Mouse (Mus musculus): ENCODE data around the gene Pnp. TPM values are rescaled to one million over a fixed set of nuclear protein-coding genes. Genes with fewer than 3 reads are reported as not detected.
A peak's percentile ranks its signal among the peaks of the same experiment; 100 is the strongest.
"Not testable (repeated sequence)": the region's sequence is repeated elsewhere in the genome, so short reads cannot be mapped to it uniquely, and the experiment has no call there.

Gene Pnp
- total and polyA plus RNA-seq, 2 experiments from 2014 or later, result 14.4 to 35.9 TPM

- ATAC-seq (ENCODE audit: low FRiP score) (no peak), DNase-seq (ENCODE audit: low spot score) (peak; percentile 27)
- no peaks in the 10 kb centered on the region for H3K9me3 ChIP-seq (ENCODE audit: low read length)
- no peak overlapping the region for H3K4me3 ChIP-seq (ENCODE audit: low read depth, low read length)
- no peak overlapping the region for H3K4me2 ChIP-seq (ENCODE audit: low read depth, low read length, poor library complexity, severe bottlenecking)
- no peak for TF ChIP-seq CTCF (IDR thresholded peaks at IDR 0.05)
- H3K4me1 ChIP-seq (ENCODE audit: insufficient read depth, low read length), result no peaks in the 10 kb centered on the region
- WGBS, result 13% methylated on average over 1 of the region's 1 CpGs
- H3K27ac ChIP-seq (ENCODE audit: low read depth, low read length), result no peak overlapping the region
- no peaks in the 10 kb centered on the region for H3K36me3 ChIP-seq (ENCODE audit: insufficient read depth, low read length)
- H3K27me3 ChIP-seq (ENCODE audit: insufficient read depth, low read length), result no peaks in the 10 kb centered on the region
- no peak overlapping the region for H3K9ac ChIP-seq (replicated peaks; ENCODE audit: low read length, poor library complexity, severe bottlenecking)
Measured at GRCm38 (mm10) chr14:50969041-50969440, 38.2 kb downstream of the Pnp start.

GRCm38 (mm10) chr14:50969558-50970544 lies 39.0 kb downstream of the Pnp start:
- Histone ChIP-seq H3K4me2 (ENCODE audit: low read depth, low read length, poor library complexity, severe bottlenecking) (peak overlapping the region; percentile 16; the same call in 1 of the 2 replicates), H3K4me3 (ENCODE audit: low read depth, low read length) (no peak overlapping the region)
- 9% methylated on average over 12 of the region's 12 CpGs for WGBS

GRCm38 (mm10) chr14:50970822-50971221 lies 39.9 kb downstream of the Pnp start:
- Histone ChIP-seq H3K36me3 (ENCODE audit: insufficient read depth, low read length) (no peaks in the 10 kb centered on the region), H3K27me3 (ENCODE audit: insufficient read depth, low read length) (no peaks in the 10 kb centered on the region), H3K4me1 (ENCODE audit: insufficient read depth, low read length) (no peaks in the 10 kb centered on the region; the same call in 1 of the 2 replicates), H3K9me3 (ENCODE audit: low read length) (no peaks in the 10 kb centered on the region), H3K4me3 (ENCODE audit: low read depth, low read length) (no peak overlapping the region), H3K27ac (ENCODE audit: low read depth, low read length) (no peak overlapping the region), H3K9ac (replicated peaks; ENCODE audit: low read length, poor library complexity, severe bottlenecking) (no peak overlapping the region), H3K4me2 (ENCODE audit: low read depth, low read length, poor library complexity, severe bottlenecking) (no peak overlapping the region)
- 91% methylated on average over 1 of the region's 1 CpGs for WGBS
- DNase-seq (ENCODE audit: low spot score), result no peak
- no peak for TF ChIP-seq CTCF (IDR thresholded peaks at IDR 0.05)
- ATAC-seq (ENCODE audit: low FRiP score), result no peak

More at GRCm38 (mm10) chr14:50969558-50970544, 39.0 kb downstream of the Pnp start:
- Histone ChIP-seq H3K27me3 (ENCODE audit: insufficient read depth, low read length) (no peaks in the 10 kb centered on the region), H3K9ac (replicated peaks; ENCODE audit: low read length, poor library complexity, severe bottlenecking) (no peak overlapping the region), H3K9me3 (ENCODE audit: low read length) (no peaks in the 10 kb centered on the region), H3K4me1 (ENCODE audit: insufficient read depth, low read length) (no peaks in the 10 kb centered on the region), H3K27ac (ENCODE audit: low read depth, low read length) (peak overlapping the region; percentile 26), H3K36me3 (ENCODE audit: insufficient read depth, low read length) (no peaks in the 10 kb centered on the region)
- peak; percentile 65 for DNase-seq (ENCODE audit: low spot score)
- no peak for TF ChIP-seq CTCF (IDR thresholded peaks at IDR 0.05)
- peak; percentile 35; the same call in 1 of the 2 replicates for ATAC-seq (ENCODE audit: low FRiP score)

GRCm38 (mm10) chr14:50973054-50973453 lies 42.2 kb downstream of the Pnp start:
- not testable (repeated sequence) for DNase-seq (ENCODE audit: low spot score); ATAC-seq (ENCODE audit: low FRiP score); H3K36me3 ChIP-seq (ENCODE audit: insufficient read depth, low read length); H3K27me3 ChIP-seq (ENCODE audit: insufficient read depth, low read length); H3K27ac ChIP-seq (ENCODE audit: low read depth, low read length); H3K4me1 ChIP-seq (ENCODE audit: insufficient read depth, low read length); H3K9me3 ChIP-seq (ENCODE audit: low read length); H3K9ac ChIP-seq (replicated peaks; ENCODE audit: low read length, poor library complexity, severe bottlenecking); H3K4me3 ChIP-seq (ENCODE audit: low read depth, low read length); H3K4me2 ChIP-seq (ENCODE audit: low read depth, low read length, poor library complexity, severe bottlenecking)
- 98% methylated on average over 5 of the region's 5 CpGs for WGBS

- Histone ChIP-seq H3K9ac (replicated peaks; ENCODE audit: low read length, poor library complexity, severe bottlenecking) (no peak overlapping the region), H3K27me3 (ENCODE audit: insufficient read depth, low read length) (no peaks in the 10 kb centered on the region), H3K36me3 (ENCODE audit: insufficient read depth, low read length) (no peaks in the 10 kb centered on the region), H3K9me3 (ENCODE audit: low read length) (no peaks in the 10 kb centered on the region), H3K4me1 (ENCODE audit: insufficient read depth, low read length) (no peaks in the 10 kb centered on the region; the same call in 1 of the 2 replicates), H3K4me3 (ENCODE audit: low read depth, low read length) (no peak overlapping the region), H3K4me2 (ENCODE audit: low read depth, low read length, poor library complexity, severe bottlenecking) (no peak overlapping the region), H3K27ac (ENCODE audit: low read depth, low read length) (no peak overlapping the region)
- WGBS, result 39% methylated on average over 4 of the region's 4 CpGs
- DNase-seq (ENCODE audit: low spot score), result no peak
- TF ChIP-seq CTCF (IDR thresholded peaks at IDR 0.05), result no peak
- no peak for ATAC-seq (ENCODE audit: low FRiP score)
Measured at GRCm38 (mm10) chr14:50973700-50974099, 42.8 kb downstream of the Pnp start.

- H3K4me2 ChIP-seq (ENCODE audit: low read depth, low read length, poor library complexity, severe bottlenecking), result no peak overlapping the region
- no peaks in the 10 kb centered on the region; the same call in 1 of the 2 replicates for H3K4me1 ChIP-seq (ENCODE audit: insufficient read depth, low read length)
- no peaks in the 10 kb centered on the region for H3K27me3 ChIP-seq (ENCODE audit: insufficient read depth, low read length)
- WGBS, result 47% methylated on average over 5 of the region's 5 CpGs
- no peak for ATAC-seq (ENCODE audit: low FRiP score)
- H3K9ac ChIP-seq (replicated peaks; ENCODE audit: low read length, poor library complexity, severe bottlenecking), result no peak overlapping the region
- no peak overlapping the region for H3K27ac ChIP-seq (ENCODE audit: low read depth, low read length)
- no peak for DNase-seq (ENCODE audit: low spot score)
- TF ChIP-seq CTCF (IDR thresholded peaks at IDR 0.05), result no peak
- no peak overlapping the region for H3K4me3 ChIP-seq (ENCODE audit: low read depth, low read length)
- no peaks in the 10 kb centered on the region for H3K9me3 ChIP-seq (ENCODE audit: low read length)
- H3K36me3 ChIP-seq (ENCODE audit: insufficient read depth, low read length), result no peaks in the 10 kb centered on the region
Measured at GRCm38 (mm10) chr14:50975001-50975400, 44.1 kb downstream of the Pnp start.

All from midbrain, postnatal 0 days (tissue).